Mouse (Mus musculus): Measurements from ENCODE around the gene Tnfsf13. TPM values are rescaled to one million over a fixed set of nuclear protein-coding genes. Genes with fewer than 3 reads are reported as not detected.

Tnfsf13 gene
- polyA plus RNA-seq, 1 experiment from 2014 or later = 0.53 TPM

DNA sequence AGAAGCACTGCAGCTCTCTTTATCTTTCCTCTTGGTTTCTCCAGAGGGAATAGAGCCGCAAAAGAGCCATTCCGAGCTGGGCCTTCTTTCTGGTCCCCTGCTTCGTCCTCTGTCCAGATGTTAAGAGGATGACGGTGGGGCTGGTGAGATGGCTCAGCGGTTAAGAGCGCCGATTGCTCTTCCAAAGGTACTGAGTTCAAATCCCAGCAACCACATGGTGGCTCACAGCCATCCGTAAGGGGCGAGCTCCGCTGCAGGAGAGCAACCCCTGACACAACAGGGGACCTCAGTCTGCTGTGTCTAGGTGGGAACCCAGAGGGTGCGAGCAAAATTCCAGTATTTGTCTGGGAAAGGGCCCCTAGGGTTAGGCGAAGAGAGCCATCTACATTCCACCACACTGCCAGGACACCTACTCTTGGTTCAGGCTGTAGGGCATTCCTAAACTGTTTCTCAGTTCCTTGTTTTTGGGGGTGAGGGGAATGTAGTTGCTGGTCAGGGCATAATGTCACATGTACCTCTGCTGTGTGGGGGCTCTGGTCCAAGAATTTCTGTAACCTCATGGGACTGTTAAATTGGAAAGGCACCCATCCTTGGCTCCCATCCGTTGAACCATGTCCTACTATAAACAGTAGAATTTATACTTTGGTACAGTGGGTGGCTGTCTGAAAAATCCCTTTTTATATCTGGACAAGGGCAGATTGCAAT is 22.5 kb downstream of the Tnfsf13 start:
- peaks cover 11% of the 10 kb centered on the region for H3K4me1 ChIP-seq (ENCODE audit: control insufficient read depth, insufficient read depth, low read depth, low read length)
- WGBS = 65% methylated on average over 13 of the region's 13 CpGs

DNA sequence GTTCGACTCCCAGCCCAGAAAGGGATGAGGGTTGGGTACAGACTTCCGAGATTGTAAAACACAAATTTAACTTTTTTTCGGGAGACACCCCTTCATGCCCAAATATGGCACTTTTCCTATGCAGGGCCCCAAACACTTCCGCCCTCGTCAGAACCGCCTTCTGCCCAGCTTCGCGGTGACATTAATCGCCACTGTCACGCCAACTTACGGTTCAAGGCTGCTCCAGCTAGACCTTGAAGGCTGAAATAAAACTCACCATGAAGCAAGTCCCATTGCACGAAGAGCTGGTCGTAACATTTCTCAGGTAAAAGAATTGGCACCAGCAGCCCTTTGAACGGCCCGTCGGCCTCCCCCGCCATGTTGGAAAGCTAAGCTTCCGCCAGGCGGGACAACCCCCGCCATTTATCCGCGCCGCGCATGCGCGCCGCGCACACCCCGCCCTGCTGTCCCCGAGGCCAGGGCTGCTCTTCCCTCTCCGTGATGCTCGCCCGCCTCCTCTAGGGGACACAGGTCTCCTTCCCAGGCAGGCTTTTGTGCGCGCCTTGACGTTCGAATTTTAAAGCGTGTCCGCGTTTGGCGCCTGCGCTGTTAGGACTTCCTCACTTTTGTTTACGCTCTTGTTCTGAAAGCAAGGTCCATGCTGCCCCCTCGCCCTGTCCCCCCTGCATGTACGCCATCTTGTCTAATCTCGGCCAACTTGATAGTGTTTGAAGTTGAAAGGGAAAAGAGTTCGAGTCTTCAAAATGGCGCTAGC is 23.2 kb downstream of the Tnfsf13 start, which contains the start of gene Mpdu1:
TSS of gene Mpdu1 (minus strand) at position 430 of the 754 bp plus-strand sequence.
- no peaks in the 10 kb centered on the region for H3K9me3 ChIP-seq (ENCODE audit: control insufficient read depth, low read length)
- peaks cover 31% of the 10 kb centered on the region for H3K36me3 ChIP-seq (ENCODE audit: control insufficient read depth, insufficient read depth, low read length)
- peak within 1 kb of the TSS; percentile 69 for H3K9ac ChIP-seq (ENCODE audit: low read depth, low read length)
- peak within 1 kb of the TSS; percentile 67 for H3K4me3 ChIP-seq (ENCODE audit: low read length)
- peak; percentile 97 for ATAC-seq
- H3K4me2 ChIP-seq (ENCODE audit: low read length) = peak within 1 kb of the TSS; percentile 68
- WGBS = under 1% methylated on average over 48 of the region's 48 CpGs
- peaks cover 11% of the 10 kb centered on the region for H3K4me1 ChIP-seq (ENCODE audit: control insufficient read depth, insufficient read depth, low read depth, low read length)
- H3K27me3 ChIP-seq (replicated peaks; ENCODE audit: control insufficient read depth, insufficient read depth, low read length) = no peaks in the 10 kb centered on the region
- peak within 1 kb of the TSS; percentile 91 for H3K27ac ChIP-seq (ENCODE audit: low read depth, low read length)

More for the DNA sequence above, 22.5 kb downstream of the Tnfsf13 start:
- Histone ChIP-seq H3K4me3 (ENCODE audit: low read length) (peak overlapping the region; percentile 67), H3K27ac (ENCODE audit: low read depth, low read length) (peak overlapping the region; percentile 91), H3K27me3 (replicated peaks; ENCODE audit: control insufficient read depth, insufficient read depth, low read length) (no peaks in the 10 kb centered on the region), H3K9me3 (ENCODE audit: control insufficient read depth, low read length) (no peaks in the 10 kb centered on the region), H3K9ac (ENCODE audit: low read depth, low read length) (peak overlapping the region; percentile 69), H3K4me2 (ENCODE audit: low read length) (peak overlapping the region; percentile 68), H3K36me3 (ENCODE audit: control insufficient read depth, insufficient read depth, low read length) (peaks cover 33% of the 10 kb centered on the region)
- peak; percentile 8 for ATAC-seq

DNA sequence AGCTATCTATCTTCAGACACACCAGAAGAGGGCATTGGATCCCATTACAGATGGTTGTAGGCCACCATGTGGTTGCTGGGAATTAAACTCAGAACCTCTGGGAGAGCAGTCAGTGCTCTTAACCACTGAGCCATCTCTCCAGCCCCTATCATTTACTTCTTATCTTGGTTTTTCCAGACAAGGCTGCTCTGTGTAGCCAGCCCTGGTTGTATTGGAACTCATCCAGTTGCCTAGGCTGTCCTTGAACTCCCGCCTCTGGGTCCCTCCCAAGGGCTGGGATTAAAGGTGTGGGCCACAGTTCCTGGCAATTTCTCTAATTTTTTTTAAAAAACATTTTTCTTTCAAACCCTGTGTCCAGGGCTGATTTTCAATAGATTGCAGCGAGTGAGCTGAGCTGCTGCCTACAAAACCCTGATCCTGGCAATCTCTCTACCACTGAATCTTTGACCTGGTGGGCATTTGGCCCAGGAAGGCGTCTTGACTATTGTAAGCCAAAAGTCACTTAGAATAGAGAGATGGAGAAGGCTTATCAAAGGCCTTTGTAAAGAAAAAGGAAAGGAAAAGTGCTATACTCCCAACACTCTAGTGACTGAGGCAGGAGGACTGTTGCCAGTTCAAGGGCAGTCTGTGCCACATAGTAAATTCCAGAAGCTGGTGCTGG is 24.2 kb downstream of the Tnfsf13 start:
- H3K36me3 ChIP-seq (ENCODE audit: control insufficient read depth, insufficient read depth, low read length) = peaks cover 32% of the 10 kb centered on the region
- peak overlapping the region; percentile 91 for H3K27ac ChIP-seq (ENCODE audit: low read depth, low read length)
- H3K4me2 ChIP-seq (ENCODE audit: low read length) = peak overlapping the region; percentile 68
- no peaks in the 10 kb centered on the region for H3K9me3 ChIP-seq (ENCODE audit: control insufficient read depth, low read length)
- H3K27me3 ChIP-seq (replicated peaks; ENCODE audit: control insufficient read depth, insufficient read depth, low read length) = no peaks in the 10 kb centered on the region
- peak overlapping the region; percentile 69 for H3K9ac ChIP-seq (ENCODE audit: low read depth, low read length)
- H3K4me3 ChIP-seq (ENCODE audit: low read length) = peak overlapping the region; percentile 67
- no peak for ATAC-seq
- peaks cover 11% of the 10 kb centered on the region for H3K4me1 ChIP-seq (ENCODE audit: control insufficient read depth, insufficient read depth, low read depth, low read length)
- WGBS = 65% methylated on average over 3 of the region's 3 CpGs

DNA sequence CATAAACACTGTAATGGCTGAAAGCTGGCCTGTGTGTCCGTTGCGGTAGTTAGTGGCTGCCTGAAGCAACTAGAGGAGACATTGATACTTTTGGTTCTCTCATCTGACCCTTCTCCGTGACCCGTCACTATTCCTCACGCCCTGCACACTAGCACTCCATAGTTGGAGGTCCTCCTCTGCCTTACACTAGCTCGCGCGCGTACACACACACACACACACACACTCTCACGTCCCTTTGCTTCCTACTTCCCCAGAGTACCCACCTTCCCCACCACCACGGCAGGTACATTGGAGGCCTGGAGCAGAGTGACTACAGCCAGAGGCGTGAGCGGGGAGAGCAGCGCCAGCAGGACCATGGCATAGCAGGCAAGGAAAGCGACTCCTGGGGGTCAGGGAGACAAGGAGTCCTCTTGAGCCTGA is 28.1 kb downstream of the Tnfsf13 start:
- Histone ChIP-seq H3K4me1 (ENCODE audit: control insufficient read depth, insufficient read depth, low read depth, low read length) (peaks cover 10% of the 10 kb centered on the region), H3K36me3 (ENCODE audit: control insufficient read depth, insufficient read depth, low read length) (peaks cover 25% of the 10 kb centered on the region), H3K4me3 (ENCODE audit: low read length) (no peak overlapping the region), H3K27ac (ENCODE audit: low read depth, low read length) (no peak overlapping the region), H3K9me3 (ENCODE audit: control insufficient read depth, low read length) (no peaks in the 10 kb centered on the region), H3K9ac (ENCODE audit: low read depth, low read length) (no peak overlapping the region), H3K27me3 (replicated peaks; ENCODE audit: control insufficient read depth, insufficient read depth, low read length) (no peaks in the 10 kb centered on the region), H3K4me2 (ENCODE audit: low read length) (no peak overlapping the region)
- no peak for ATAC-seq
- 88% methylated on average over 15 of the region's 15 CpGs for WGBS

DNA sequence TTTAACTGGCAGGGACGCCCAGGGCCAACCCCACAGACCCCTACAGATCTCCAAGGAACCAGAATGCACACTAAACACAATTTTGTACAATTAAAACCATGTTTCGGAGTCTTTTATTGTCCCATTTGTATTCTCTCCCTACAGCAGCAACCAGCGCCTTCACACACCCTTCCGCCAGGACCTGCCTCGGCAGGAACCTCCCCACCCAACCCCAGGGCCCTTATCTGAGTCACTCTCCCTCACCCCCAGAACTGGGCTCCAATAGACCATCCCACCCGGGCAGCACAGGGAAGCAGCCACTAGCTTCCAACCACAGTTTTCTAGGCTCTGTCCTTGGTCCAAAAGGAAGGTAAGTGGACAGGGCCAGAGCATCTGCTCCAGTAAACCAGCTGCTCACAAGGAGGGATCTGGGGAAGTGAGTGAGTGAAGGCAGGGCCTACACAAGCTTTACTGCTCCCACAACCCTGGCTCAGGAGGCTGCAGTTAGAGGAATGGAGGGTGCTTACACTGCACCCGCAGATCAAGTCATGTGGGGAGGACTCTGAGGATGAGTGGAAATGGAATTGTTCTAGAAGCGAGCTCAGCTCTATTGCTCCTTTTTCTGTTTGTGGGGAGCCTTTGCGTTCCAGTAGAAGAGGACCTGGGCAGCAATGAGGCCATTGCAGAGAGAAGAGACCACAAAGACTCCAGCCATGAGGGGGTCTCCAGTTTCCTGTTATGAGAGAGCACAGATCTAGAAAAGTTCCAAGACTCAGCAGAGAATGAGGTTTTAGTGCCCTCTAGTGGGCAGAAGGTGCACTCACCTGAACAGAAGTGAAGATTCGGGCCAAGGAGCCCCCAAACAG is 28.7 kb downstream of the Tnfsf13 start:
- Histone ChIP-seq H3K36me3 (ENCODE audit: control insufficient read depth, insufficient read depth, low read length) (peaks cover 31% of the 10 kb centered on the region), H3K4me3 (ENCODE audit: low read length) (no peak overlapping the region), H3K27ac (ENCODE audit: low read depth, low read length) (no peak overlapping the region), H3K4me1 (ENCODE audit: control insufficient read depth, insufficient read depth, low read depth, low read length) (peaks cover 10% of the 10 kb centered on the region), H3K27me3 (replicated peaks; ENCODE audit: control insufficient read depth, insufficient read depth, low read length) (no peaks in the 10 kb centered on the region), H3K9me3 (ENCODE audit: control insufficient read depth, low read length) (no peaks in the 10 kb centered on the region), H3K4me2 (ENCODE audit: low read length) (no peak overlapping the region), H3K9ac (ENCODE audit: low read depth, low read length) (0 out of 2 replicates have a peak overlapping the region, but pooled peaks have one; percentile 6)
- 82% methylated on average over 10 of the region's 10 CpGs for WGBS
- ATAC-seq = no peak

DNA sequence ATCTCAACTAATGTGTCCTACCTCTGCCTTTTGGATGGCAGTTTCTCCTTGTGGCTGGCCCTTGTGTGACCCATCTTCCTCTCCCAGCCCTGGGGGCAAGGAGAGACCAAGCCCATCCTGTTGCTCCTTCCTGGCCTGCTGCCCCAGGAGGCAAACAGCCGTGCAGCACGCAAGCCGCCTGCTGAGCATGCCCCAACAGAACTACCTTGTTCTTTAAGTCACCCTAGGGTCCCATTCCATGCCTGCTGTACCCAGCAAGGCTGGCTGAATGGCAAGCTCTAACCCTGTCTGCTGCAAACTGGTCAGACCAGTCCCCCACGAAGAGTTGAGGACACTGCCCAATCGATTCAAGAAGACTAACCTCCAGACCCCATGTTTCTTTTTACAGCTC is 29.5 kb downstream of the Tnfsf13 start:
- no peak for ATAC-seq
- Histone ChIP-seq H3K27me3 (replicated peaks; ENCODE audit: control insufficient read depth, insufficient read depth, low read length) (no peaks in the 10 kb centered on the region), H3K9me3 (ENCODE audit: control insufficient read depth, low read length) (no peaks in the 10 kb centered on the region), H3K9ac (ENCODE audit: low read depth, low read length) (no peak overlapping the region), H3K4me1 (ENCODE audit: control insufficient read depth, insufficient read depth, low read depth, low read length) (peaks cover 4% of the 10 kb centered on the region), H3K36me3 (ENCODE audit: control insufficient read depth, insufficient read depth, low read length) (peaks cover 38% of the 10 kb centered on the region), H3K4me3 (ENCODE audit: low read length) (no peak overlapping the region), H3K27ac (ENCODE audit: low read depth, low read length) (no peak overlapping the region), H3K4me2 (ENCODE audit: low read length) (no peak overlapping the region)
- 79% methylated on average over 5 of the region's 5 CpGs for WGBS

DNA sequence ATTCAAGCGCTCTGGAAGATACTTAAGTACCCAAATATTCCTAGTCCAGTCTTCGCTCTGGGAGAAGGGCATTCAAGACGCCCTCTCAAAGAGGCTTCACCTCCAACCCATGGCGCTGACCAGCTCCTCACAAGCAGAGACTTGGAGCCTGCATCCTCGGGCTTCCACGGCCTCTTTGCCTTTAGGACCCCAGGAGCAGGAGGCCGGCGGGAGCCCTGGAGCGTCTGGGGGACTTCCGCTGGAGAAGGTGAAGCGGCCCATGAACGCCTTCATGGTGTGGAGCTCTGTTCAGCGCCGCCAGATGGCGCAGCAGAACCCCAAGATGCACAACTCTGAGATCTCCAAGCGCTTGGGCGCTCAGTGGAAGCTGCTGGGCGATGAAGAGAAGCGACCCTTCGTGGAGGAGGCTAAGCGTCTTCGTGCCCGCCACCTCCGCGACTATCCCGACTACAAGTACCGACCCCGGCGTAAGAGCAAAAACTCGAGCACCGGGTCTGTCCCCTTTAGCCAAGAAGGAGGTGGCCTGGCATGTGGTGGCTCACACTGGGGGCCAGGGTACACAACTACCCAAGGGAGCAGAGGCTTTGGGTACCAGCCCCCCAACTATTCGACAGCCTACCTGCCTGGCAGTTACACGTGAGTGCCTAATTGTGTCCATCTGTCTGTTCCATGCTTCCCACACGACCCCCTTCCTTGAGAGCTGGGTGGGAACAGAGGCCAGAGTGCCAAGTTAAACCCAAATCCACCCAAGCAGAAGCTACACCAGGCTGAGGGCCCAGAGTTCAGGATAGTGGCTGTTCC is 30.1 kb downstream of the Tnfsf13 start, which contains the start of gene Sox15:
TSS of gene Sox15 (plus strand) at position 51 of the 801 bp plus-strand sequence.
- H3K36me3 ChIP-seq (ENCODE audit: control insufficient read depth, insufficient read depth, low read length) = peaks cover 44% of the 10 kb centered on the region
- H3K27ac ChIP-seq (ENCODE audit: low read depth, low read length) = peak within 1 kb of the TSS; percentile 37

DNA sequence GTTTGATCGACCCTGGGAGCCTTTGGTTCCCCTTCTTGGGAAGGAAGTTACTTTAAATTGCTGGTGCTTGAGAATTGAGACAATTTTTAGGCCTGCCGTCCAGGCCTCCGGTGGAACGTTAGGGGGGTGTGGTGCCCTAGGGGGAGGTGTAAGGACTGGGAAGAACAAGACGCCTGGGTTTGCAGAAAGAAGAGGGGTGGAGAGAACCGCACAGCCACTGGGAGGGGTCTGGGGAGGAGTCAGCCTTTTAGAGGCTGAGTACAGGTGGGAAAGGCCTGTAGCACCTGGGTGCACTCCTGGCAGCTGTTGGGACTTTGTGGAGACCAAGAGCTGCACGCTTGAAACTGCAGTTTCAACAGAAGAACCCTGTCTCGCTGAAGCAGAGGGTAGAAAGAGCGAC is 30.8 kb downstream of the Tnfsf13 start:
- Histone ChIP-seq H3K4me3 (ENCODE audit: low read length) (no peak overlapping the region), H3K9me3 (ENCODE audit: control insufficient read depth, low read length) (no peaks in the 10 kb centered on the region), H3K36me3 (ENCODE audit: control insufficient read depth, insufficient read depth, low read length) (peaks cover 47% of the 10 kb centered on the region), H3K9ac (ENCODE audit: low read depth, low read length) (no peak overlapping the region), H3K4me2 (ENCODE audit: low read length) (no peak overlapping the region), H3K27ac (ENCODE audit: low read depth, low read length) (no peak overlapping the region), H3K4me1 (ENCODE audit: control insufficient read depth, insufficient read depth, low read depth, low read length) (peaks cover 4% of the 10 kb centered on the region), H3K27me3 (replicated peaks; ENCODE audit: control insufficient read depth, insufficient read depth, low read length) (no peaks in the 10 kb centered on the region)
- ATAC-seq = no peak
- WGBS = 51% methylated on average over 9 of the region's 9 CpGs

More for the DNA sequence above, 30.1 kb downstream of the Tnfsf13 start, which contains the start of gene Sox15:
- 24% methylated on average over 34 of the region's 34 CpGs for WGBS
- no peaks in the 10 kb centered on the region for H3K27me3 ChIP-seq (replicated peaks; ENCODE audit: control insufficient read depth, insufficient read depth, low read length)
- ATAC-seq = peak; percentile 66; the same call in 1 of the 2 replicates
- no peak within 1 kb of the TSS; the same call in 1 of the 2 replicates for H3K4me3 ChIP-seq (ENCODE audit: low read length)
- peak within 1 kb of the TSS; percentile 27; the same call in 1 of the 2 replicates for H3K4me2 ChIP-seq (ENCODE audit: low read length)
- peaks cover 4% of the 10 kb centered on the region for H3K4me1 ChIP-seq (ENCODE audit: control insufficient read depth, insufficient read depth, low read depth, low read length)
- H3K9me3 ChIP-seq (ENCODE audit: control insufficient read depth, low read length) = no peaks in the 10 kb centered on the region
- peak within 1 kb of the TSS; percentile 48; the same call in 1 of the 2 replicates for H3K9ac ChIP-seq (ENCODE audit: low read depth, low read length)
